Mouse (Mus musculus) spleen, adult 2 months (tissue): Measurements from ENCODE around the gene Prcc. TPM values are rescaled to one million over a fixed set of nuclear protein-coding genes. Genes with fewer than 3 reads are reported as not detected.
"Not testable (repeated sequence)": the region's sequence is repeated elsewhere in the genome, so short reads cannot be mapped to it uniquely, and the experiment has no call there.

Experiments
- DNase-seq, 2 experiments: peaks; one replicate each; pipeline versions ENCODE4 v3.0.0 to v3.0.0-alpha.2; 2012 to 2021; ENCODE audit warnings: low spot score in 2 of 2, low read depth in 1 of 2
- H3K27ac ChIP-seq: fragments of 200-500 bp; 2 replicates; pipeline ENCODE4 v1.5.1; 2012; ENCODE audit warnings: low read length, inconsistent platforms; ENCODE audit not compliant: insufficient read depth
- H3K27me3 ChIP-seq: fragments of 200-500 bp; 2 replicates; pipeline ENCODE4 v1.6.1; 2012; ENCODE audit warnings: mild to moderate bottlenecking, moderate library complexity, low read length, inconsistent platforms; ENCODE audit not compliant: control insufficient read depth, insufficient read depth
- H3K36me3 ChIP-seq: fragments of 200-500 bp; 2 replicates; pipeline ENCODE4 v1.6.1; 2012; ENCODE audit warnings: mild to moderate bottlenecking, low read length, inconsistent platforms; ENCODE audit not compliant: control insufficient read depth, insufficient read depth
- H3K4me1 ChIP-seq: fragments of 200-500 bp; 2 replicates; pipeline ENCODE4 v1.6.1; 2011; ENCODE audit warnings: inconsistent platforms; ENCODE audit not compliant: control insufficient read depth, insufficient read depth, insufficient read length
- H3K4me3 ChIP-seq: fragments of 200-500 bp; 2 replicates; pipeline ENCODE4 v1.5.1; 2011; ENCODE audit warnings: mild to moderate bottlenecking, inconsistent platforms; ENCODE audit not compliant: insufficient read depth, insufficient read length; ENCODE audit errors: extremely low read depth
- CTCF ChIP-seq: fragments of 200-500 bp; IDR thresholded peaks from 2 replicates; pipeline ENCODE4 v1.5.1; 2011; ENCODE audit warnings: mild to moderate bottlenecking, inconsistent platforms; ENCODE audit not compliant: insufficient read depth, insufficient read length, insufficient replicate concordance; ENCODE audit errors: extremely low read depth
- POLR2A ChIP-seq: fragments of 200-500 bp; IDR thresholded peaks from 2 replicates; pipeline ENCODE4 v1.6.1; 2011; ENCODE audit warnings: low read depth, low read length, inconsistent platforms
- WGBS: fragments of 180-500 bp; shearing (Covaris S2); methylation state at CpG from one replicate; pipeline ENCODE4 v1.1.7; 2018; 5-methylcytosine and 5-hydroxymethylcytosine counted together
- polyA plus RNA-seq: library from polyadenylated mRNA; depleted of rRNA; stranded (reverse); fragments of >200 nt; gene quantifications from 2 replicates; pipeline ENCODE4 v1.2.3, GENCODE M21; 2012

The Prcc gene
- polyA plus RNA-seq, 1 experiment = 23.3 TPM

- 93% methylated on average over 3 of the region's 3 CpGs for WGBS
- no peaks in the 10 kb centered on the region for H3K27me3 ChIP-seq
Observed at GRCm38 (mm10) chr3:87893367-87893905, 8.0 kb upstream of the Prcc start.

GRCm38 (mm10) chr3:87891481-87891880, 6.1 kb upstream of the Prcc start:
- 83% methylated on average over 3 of the region's 3 CpGs for WGBS
- Histone ChIP-seq H3K4me1 (no peaks in the 10 kb centered on the region), H3K27me3 (no peaks in the 10 kb centered on the region), H3K27ac (no peak overlapping the region), H3K4me3 (no peak overlapping the region), H3K36me3 (no peaks in the 10 kb centered on the region)
- DNase-seq = no peak
- no peak for TF ChIP-seq POLR2A
- no peak for TF ChIP-seq CTCF

More at GRCm38 (mm10) chr3:87893367-87893905, 8.0 kb upstream of the Prcc start:
- Histone ChIP-seq H3K36me3 (no peaks in the 10 kb centered on the region), H3K27ac (no peak overlapping the region), H3K4me1 (no peaks in the 10 kb centered on the region), H3K4me3 (no peak overlapping the region)
- no peak for DNase-seq
- no peak for TF ChIP-seq CTCF
- no peak for TF ChIP-seq POLR2A

GRCm38 (mm10) chr3:87887400-87887799, 2.0 kb upstream of the Prcc start:
- H3K36me3 ChIP-seq, H3K4me3 ChIP-seq, DNase-seq, H3K27ac ChIP-seq, H3K27me3 ChIP-seq: not testable (repeated sequence)
- WGBS = 83% methylated on average over 4 of the region's 4 CpGs
- peaks cover 13% of the 10 kb centered on the region for H3K4me1 ChIP-seq

GRCm38 (mm10) chr3:87886416-87886815, 1.0 kb upstream of the Prcc start:
- no peak overlapping the region for H3K4me3 ChIP-seq
- peaks cover 13% of the 10 kb centered on the region for H3K4me1 ChIP-seq
- 87% methylated on average over 6 of the region's 6 CpGs for WGBS
- no peak for TF ChIP-seq POLR2A
- no peaks in the 10 kb centered on the region for H3K27me3 ChIP-seq
- H3K27ac ChIP-seq = no peak overlapping the region
- no peak for DNase-seq
- H3K36me3 ChIP-seq = no peaks in the 10 kb centered on the region

GRCm38 (mm10) chr3:87886004-87886365, 577 bp upstream of the Prcc start:
- no peaks in the 10 kb centered on the region for H3K36me3 ChIP-seq
- no peaks in the 10 kb centered on the region for H3K27me3 ChIP-seq
- TF ChIP-seq POLR2A (no peak), CTCF (no peak)
- H3K27ac ChIP-seq = no peak overlapping the region
- H3K4me3 ChIP-seq = peak overlapping the region; percentile 55
- 10% methylated on average over 10 of the region's 10 CpGs for WGBS
- DNase-seq = peak in 1 of 2 experiments; percentile 39
- peaks cover 13% of the 10 kb centered on the region for H3K4me1 ChIP-seq

GRCm38 (mm10) chr3:87884708-87885251, 628 bp downstream of the Prcc start:
- no peaks in the 10 kb centered on the region for H3K36me3 ChIP-seq
- H3K4me1 ChIP-seq = peaks cover 13% of the 10 kb centered on the region
- TF ChIP-seq CTCF (no peak), POLR2A (no peak)
- peak overlapping the region; percentile 86 for H3K27ac ChIP-seq
- DNase-seq = peak in 1 of 2 experiments; percentile 31
- under 1% methylated on average over 28 of the region's 28 CpGs for WGBS
- peak overlapping the region; percentile 80 for H3K4me3 ChIP-seq
- H3K27me3 ChIP-seq = no peaks in the 10 kb centered on the region

GRCm38 (mm10) chr3:87884291-87884690, 1.1 kb downstream of the Prcc start:
- no peaks in the 10 kb centered on the region for H3K36me3 ChIP-seq
- H3K27ac ChIP-seq = no peak overlapping the region; the same call in 1 of the 2 replicates
- H3K4me3 ChIP-seq = peak overlapping the region; percentile 80
- 1% methylated on average over 3 of the region's 3 CpGs for WGBS
- no peaks in the 10 kb centered on the region for H3K27me3 ChIP-seq
- peaks cover 13% of the 10 kb centered on the region for H3K4me1 ChIP-seq
- TF ChIP-seq POLR2A (no peak), CTCF (no peak)
- no peak for DNase-seq
